Mouse (Mus musculus) small intestine, adult 2 months (tissue): ENCODE measurements around the gene Yipf3.

Experiments
- CTCF ChIP-seq: fragments of 200-500 bp; IDR thresholded peaks from 2 replicates; pipeline ENCODE4 v1.5.1; 2012; ENCODE audit warnings: low read depth, mild to moderate bottlenecking, control low read depth, inconsistent platforms, low read length, moderate library complexity, mixed read lengths; ENCODE audit not compliant: insufficient replicate concordance, insufficient read length; ENCODE audit errors: extremely low read depth
- POLR2A ChIP-seq: fragments of 200-500 bp; IDR thresholded peaks from 2 replicates; pipeline ENCODE4 v1.6.1; 2012; ENCODE audit warnings: low read depth, mild to moderate bottlenecking, control low read depth, inconsistent platforms, low read length, moderate library complexity

GRCm38 (mm10) chr17:46206676-46207075, 41.2 kb upstream of the Yipf3 start:
- no peak for TF ChIP-seq POLR2A
- TF ChIP-seq CTCF, result no peak
